Mouse (Mus musculus): ENCODE data around the gene Cyth1. TPM values are rescaled to one million over a fixed set of nuclear protein-coding genes. Genes with fewer than 3 reads are reported as not detected.

The Cyth1 gene
- total and polyA plus RNA-seq, 3 experiments, result 30.7 to 56.0 (median 54.1) TPM

DNA sequence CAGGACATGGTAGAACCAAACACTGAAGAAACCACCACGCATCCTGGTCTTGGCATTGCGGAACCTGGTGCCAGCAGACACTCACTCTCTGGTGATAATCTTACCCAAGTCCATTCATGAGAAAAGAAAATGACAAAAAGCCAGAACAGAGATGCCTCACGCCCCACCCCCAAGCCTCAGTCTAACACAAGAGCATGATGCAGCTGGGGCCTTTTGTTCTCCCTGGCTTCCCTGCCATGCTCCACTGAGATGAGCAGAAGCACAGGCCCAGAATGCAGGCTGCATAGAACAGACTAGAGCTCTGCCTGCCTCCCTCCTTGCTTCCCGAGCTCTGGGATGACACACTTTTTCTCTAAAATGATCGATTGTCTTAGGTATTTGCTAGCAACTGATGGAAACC, 14.8 kb upstream of the Cyth1 start:
- Histone ChIP-seq H3K36me3 (ENCODE audit: control insufficient read depth, insufficient read depth, low read length) (no peaks in the 10 kb centered on the region), H3K79me2 (replicated peaks; ENCODE audit: control insufficient read depth, insufficient read depth, low read length) (no peaks in the 10 kb centered on the region), H3K9ac (ENCODE audit: low read depth, low read length) (no peak overlapping the region), H3K4me1 (ENCODE audit: control insufficient read depth, insufficient read depth, low read length) (no peaks in the 10 kb centered on the region; the same call in 1 of the 2 replicates), H3K27ac (no peak overlapping the region), H3K27me3 (ENCODE audit: control insufficient read depth, insufficient read depth, low read length) (no peaks in the 10 kb centered on the region), H3K4me3 (no peak overlapping the region)
- no peak for DNase-seq
- no peak for TF ChIP-seq EP300 (IDR thresholded peaks at IDR 0.05; ENCODE audit: insufficient read depth, low read depth, low read length)
- TF ChIP-seq POLR2A (IDR thresholded peaks at IDR 0.05; ENCODE audit: insufficient read depth, low read depth, low read length), result no peak
- no peak for TF ChIP-seq CTCF (IDR thresholded peaks at IDR 0.05)
- intact Hi-C loops (cut with DNase I), result no loop called here
- 92% methylated on average over 5 of the region's 5 CpGs for WGBS

DNA sequence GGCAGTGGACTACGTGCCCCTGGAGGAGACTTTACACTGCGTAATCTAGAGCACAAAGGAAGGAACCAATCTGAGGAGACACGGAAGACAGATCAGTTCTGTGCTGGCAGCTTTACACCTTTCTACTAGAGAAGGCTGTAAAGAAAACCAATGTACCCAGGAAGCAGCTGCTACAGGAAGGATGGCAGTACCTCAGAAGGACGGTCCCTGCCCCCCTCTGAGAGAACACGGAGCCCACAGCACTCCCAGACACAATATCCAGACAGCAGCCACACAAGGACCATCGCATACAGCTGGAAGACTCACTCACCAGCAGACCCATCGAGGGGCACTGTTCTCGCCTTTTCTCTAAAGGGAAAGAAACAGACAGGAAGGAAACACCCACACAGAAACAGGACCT, 11.7 kb upstream of the Cyth1 start:
- H3K79me2 ChIP-seq (replicated peaks; ENCODE audit: control insufficient read depth, insufficient read depth, low read length), result no peaks in the 10 kb centered on the region
- DNase-seq, result no peak
- intact Hi-C loops (cut with DNase I), result no loop called here
- 50% methylated on average over 8 of the region's 8 CpGs for WGBS
- no peak overlapping the region for H3K9ac ChIP-seq (ENCODE audit: low read depth, low read length)
- H3K4me1 ChIP-seq (ENCODE audit: control insufficient read depth, insufficient read depth, low read length), result no peaks in the 10 kb centered on the region
- TF ChIP-seq CTCF (IDR thresholded peaks at IDR 0.05) (no peak), EP300 (IDR thresholded peaks at IDR 0.05; ENCODE audit: insufficient read depth, low read depth, low read length) (no peak), POLR2A (IDR thresholded peaks at IDR 0.05; ENCODE audit: insufficient read depth, low read depth, low read length) (no peak)
- no peaks in the 10 kb centered on the region for H3K36me3 ChIP-seq (ENCODE audit: control insufficient read depth, insufficient read depth, low read length)
- H3K27me3 ChIP-seq (ENCODE audit: control insufficient read depth, insufficient read depth, low read length), result no peaks in the 10 kb centered on the region
- no peak overlapping the region for H3K4me3 ChIP-seq
- no peak overlapping the region for H3K27ac ChIP-seq

- 91% methylated on average over 8 of the region's 8 CpGs for WGBS
- no peak for TF ChIP-seq POLR2A (IDR thresholded peaks at IDR 0.05; ENCODE audit: insufficient read depth, low read depth, low read length)
- TF ChIP-seq EP300 (IDR thresholded peaks at IDR 0.05; ENCODE audit: insufficient read depth, low read depth, low read length), result no peak
- no peak for TF ChIP-seq CTCF (IDR thresholded peaks at IDR 0.05)
- intact Hi-C loops (cut with DNase I), result no loop called here
- H3K9ac ChIP-seq (ENCODE audit: low read depth, low read length), result no peak overlapping the region
- DNase-seq, result no peak
- H3K36me3 ChIP-seq (ENCODE audit: control insufficient read depth, insufficient read depth, low read length), result no peaks in the 10 kb centered on the region
- no peaks in the 10 kb centered on the region for H3K27me3 ChIP-seq (ENCODE audit: control insufficient read depth, insufficient read depth, low read length)
- H3K79me2 ChIP-seq (replicated peaks; ENCODE audit: control insufficient read depth, insufficient read depth, low read length), result no peaks in the 10 kb centered on the region
- H3K4me1 ChIP-seq (ENCODE audit: control insufficient read depth, insufficient read depth, low read length), result peaks cover 2% of the 10 kb centered on the region
- H3K27ac ChIP-seq, result no peak overlapping the region
- no peak overlapping the region for H3K4me3 ChIP-seq
Observed at GRCm38 (mm10) chr11:118259580-118259979, 11.2 kb upstream of the Cyth1 start.

- intact Hi-C loops (cut with DNase I), result no loop called here
- H3K4me3 ChIP-seq, result no peak overlapping the region
- H3K79me2 ChIP-seq (replicated peaks; ENCODE audit: control insufficient read depth, insufficient read depth, low read length), result no peaks in the 10 kb centered on the region
- H3K9ac ChIP-seq (ENCODE audit: low read depth, low read length), result no peak overlapping the region
- no peak for DNase-seq
- TF ChIP-seq CTCF (IDR thresholded peaks at IDR 0.05) (no peak), EP300 (IDR thresholded peaks at IDR 0.05; ENCODE audit: insufficient read depth, low read depth, low read length) (no peak), POLR2A (IDR thresholded peaks at IDR 0.05; ENCODE audit: insufficient read depth, low read depth, low read length) (no peak)
- H3K36me3 ChIP-seq (ENCODE audit: control insufficient read depth, insufficient read depth, low read length), result no peaks in the 10 kb centered on the region
- peaks cover 12% of the 10 kb centered on the region for H3K4me1 ChIP-seq (ENCODE audit: control insufficient read depth, insufficient read depth, low read length)
- no peak overlapping the region for H3K27ac ChIP-seq
- WGBS, result 82% methylated on average over 7 of the region's 7 CpGs
- H3K27me3 ChIP-seq (ENCODE audit: control insufficient read depth, insufficient read depth, low read length), result no peaks in the 10 kb centered on the region
Observed at GRCm38 (mm10) chr11:118256371-118256770, 8.0 kb upstream of the Cyth1 start.

DNA sequence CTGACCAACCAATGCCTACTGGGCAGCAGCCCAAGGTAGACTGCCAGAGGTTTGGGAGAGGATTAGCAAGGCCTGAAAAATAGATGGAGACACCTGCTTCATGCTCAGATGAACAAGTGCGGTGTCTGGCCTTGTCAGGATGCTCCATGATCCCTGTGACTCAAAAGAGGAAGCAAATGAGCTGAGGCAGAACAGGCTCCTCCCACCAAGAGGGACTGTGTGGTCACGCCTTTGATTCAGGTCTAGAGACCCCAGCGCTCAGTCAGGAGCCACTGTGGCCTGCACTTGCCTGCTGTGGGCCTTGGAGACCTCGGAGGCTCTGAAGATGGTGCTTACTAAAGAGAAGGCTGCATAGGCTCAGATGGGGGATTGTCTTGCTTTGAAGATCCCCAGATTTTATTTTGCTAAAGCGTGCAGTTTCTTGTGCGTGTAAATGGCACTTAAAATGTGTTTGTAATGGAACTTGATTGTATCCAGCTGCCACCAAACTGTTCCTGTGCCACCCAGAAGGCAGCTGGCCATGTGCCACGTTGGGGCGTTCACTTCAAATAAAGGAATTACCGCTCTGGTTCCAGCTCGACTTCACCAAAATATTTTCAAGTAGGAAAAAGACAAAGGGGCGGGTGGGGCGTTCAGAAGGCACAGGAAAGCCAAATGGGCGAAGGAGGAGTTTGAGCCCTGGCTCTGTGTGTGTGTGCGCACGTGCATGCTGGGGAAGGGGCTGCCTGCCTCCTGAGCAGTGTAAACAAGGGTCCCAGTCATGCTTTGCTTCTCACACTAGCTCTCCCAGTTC, 6.0 kb upstream of the Cyth1 start:
- H3K4me3 ChIP-seq, result no peak overlapping the region
- peaks cover 12% of the 10 kb centered on the region for H3K4me1 ChIP-seq (ENCODE audit: control insufficient read depth, insufficient read depth, low read length)
- H3K9ac ChIP-seq (ENCODE audit: low read depth, low read length), result no peak overlapping the region
- TF ChIP-seq EP300 (IDR thresholded peaks at IDR 0.05; ENCODE audit: insufficient read depth, low read depth, low read length), result no peak
- no peak for TF ChIP-seq CTCF (IDR thresholded peaks at IDR 0.05)
- TF ChIP-seq POLR2A (IDR thresholded peaks at IDR 0.05; ENCODE audit: insufficient read depth, low read depth, low read length), result no peak
- peaks cover under 1% of the 10 kb centered on the region; the same call in 1 of the 2 replicates for H3K36me3 ChIP-seq (ENCODE audit: control insufficient read depth, insufficient read depth, low read length)
- H3K27ac ChIP-seq, result peak overlapping the region; percentile 64
- intact Hi-C loops (cut with DNase I), result no loop called here
- peak; percentile 68 to 71 for DNase-seq
- no peaks in the 10 kb centered on the region for H3K79me2 ChIP-seq (replicated peaks; ENCODE audit: control insufficient read depth, insufficient read depth, low read length)
- no peaks in the 10 kb centered on the region for H3K27me3 ChIP-seq (ENCODE audit: control insufficient read depth, insufficient read depth, low read length)
- 37% methylated on average over 15 of the region's 15 CpGs for WGBS

DNA sequence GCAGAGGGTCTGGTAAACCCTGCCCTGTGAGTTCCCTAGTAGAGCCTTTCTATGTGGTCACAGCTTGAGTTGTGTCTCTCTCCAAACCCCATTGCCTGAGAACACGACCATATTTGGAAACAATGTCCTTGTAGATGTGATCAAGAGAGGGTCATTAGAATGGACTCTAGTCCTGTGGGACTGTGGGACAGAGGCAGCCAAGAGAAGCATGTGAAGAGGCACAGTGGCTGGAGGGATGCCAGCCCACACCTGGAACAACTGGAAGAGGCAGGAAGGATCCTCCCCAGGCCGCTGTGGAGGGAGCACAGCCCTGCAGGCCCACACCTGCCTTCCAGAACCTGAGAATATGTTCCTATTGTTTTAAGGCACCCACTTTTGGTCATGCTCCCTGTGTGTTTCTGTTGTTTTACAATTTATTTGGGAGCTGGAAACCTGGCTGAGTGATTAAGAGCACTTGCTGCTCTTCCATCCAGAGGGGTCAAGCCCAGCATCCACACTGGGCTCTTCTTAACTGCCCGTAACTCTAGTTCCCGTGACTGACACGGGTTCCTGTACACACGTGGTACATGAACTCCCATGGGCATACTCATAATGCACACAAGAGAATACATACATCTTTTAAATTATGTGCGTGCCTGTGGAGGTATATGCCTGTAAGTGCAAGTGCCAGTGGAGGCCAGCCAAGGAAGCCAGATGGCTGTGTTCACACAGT, 5.2 kb upstream of the Cyth1 start:
- Histone ChIP-seq H3K36me3 (ENCODE audit: control insufficient read depth, insufficient read depth, low read length) (peaks cover 2% of the 10 kb centered on the region; the same call in 1 of the 2 replicates), H3K27me3 (ENCODE audit: control insufficient read depth, insufficient read depth, low read length) (no peaks in the 10 kb centered on the region), H3K4me1 (ENCODE audit: control insufficient read depth, insufficient read depth, low read length) (peaks cover 15% of the 10 kb centered on the region), H3K27ac (peak overlapping the region; percentile 64), H3K9ac (ENCODE audit: low read depth, low read length) (no peak overlapping the region), H3K4me3 (no peak overlapping the region), H3K79me2 (replicated peaks; ENCODE audit: control insufficient read depth, insufficient read depth, low read length) (no peaks in the 10 kb centered on the region)
- WGBS, result 74% methylated on average over 7 of the region's 7 CpGs
- peak in 1 of 2 experiments; percentile 47 for DNase-seq
- intact Hi-C loops (cut with DNase I), result no loop called here
- no peak for TF ChIP-seq POLR2A (IDR thresholded peaks at IDR 0.05; ENCODE audit: insufficient read depth, low read depth, low read length)
- 0 out of 2 replicates have a peak, but pooled peaks have one; percentile 23 for TF ChIP-seq EP300 (IDR thresholded peaks at IDR 0.05; ENCODE audit: insufficient read depth, low read depth, low read length)
